Mouse (Mus musculus) cerebellum, adult 2 months (tissue): ENCODE results near the gene Hpse2.

Source experiments
- CTCF ChIP-seq: fragments of 200-500 bp; IDR thresholded peaks from 2 replicates; pipeline ENCODE4 v1.5.1; 2011; ENCODE audit warnings: low read depth, mild to moderate bottlenecking, control low read depth, low read length, moderate library complexity, borderline replicate concordance; ENCODE audit not compliant: insufficient read depth
- POLR2A ChIP-seq: fragments of 200-500 bp; IDR thresholded peaks from 2 replicates; pipeline ENCODE4 v1.6.1; 2011; ENCODE audit warnings: low read length, control low read depth, borderline replicate concordance; ENCODE audit not compliant: insufficient read depth

DNA sequence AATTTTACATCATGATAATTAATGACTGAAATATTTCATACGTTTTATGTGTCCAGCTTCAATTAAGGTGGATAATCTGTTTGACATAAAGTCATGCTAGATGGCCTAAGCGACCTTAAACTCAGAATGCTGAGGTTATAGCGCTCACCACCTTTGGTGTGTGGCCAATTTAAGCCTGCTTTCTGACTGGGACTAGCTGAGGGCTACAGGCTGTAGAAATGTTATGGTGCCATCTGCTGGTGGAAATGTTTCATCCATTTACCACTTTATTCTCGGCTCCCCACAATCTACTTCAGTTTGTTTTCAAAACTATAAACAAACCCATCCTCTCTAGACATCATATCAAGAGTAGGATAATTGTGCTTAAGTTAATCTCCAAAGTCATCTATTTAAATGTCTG lies 8.2 kb upstream of the Hpse2 start:
- no peak for TF ChIP-seq POLR2A
- TF ChIP-seq CTCF: peak; percentile 55
